Mouse (Mus musculus) heart, embryonic 13.5 days (tissue): ENCODE measurements around the gene F12. TPM values are rescaled to one million over a fixed set of nuclear protein-coding genes. Genes with fewer than 3 reads are reported as not detected.

Experiments
- microRNA-seq: library from miRNA; unstranded; fragments of <30 nt; microRNA quantifications from one replicate; pipeline ENCODE4, GENCODE M21; 2016
- polyA plus RNA-seq: library from polyadenylated mRNA; unstranded; fragments of >200 nt; fragmentation: Nextera tagmentation; extraction: Ambion mirVana; gene quantifications from 2 replicates; pipeline ENCODE4 v1.2.1, GENCODE M21; 2015

Gene F12
- polyA plus RNA-seq, 1 experiment from 2014 or later: 0.28 TPM

Small RNA genes within 50 kb of the gene (microRNA-seq; reads per million reads assigned to microRNA genes)
- gene Mir6943: 0.82 reads per million

Other genes with a start within 250 kb of the F12 start
- 41.4 and 43.4 TPM in 2 replicates for gene Nsd1, start 217.0 kb downstream of the F12 start, polyA plus RNA-seq
- 355 and 381 TPM in 2 replicates for gene Prelid1, start 106.3 kb downstream of the F12 start, polyA plus RNA-seq
- 54.3 and 62.8 TPM in 2 replicates for gene Rab24, start 104.8 kb downstream of the F12 start, polyA plus RNA-seq
- gene Mxd3, start 97.0 kb downstream of the F12 start, polyA plus RNA-seq: 21.1 and 22.1 TPM in 2 replicates
- 73.5 and 81.7 TPM in 2 replicates for gene Lman2, start 64.0 kb downstream of the F12 start, polyA plus RNA-seq
- 0.32 TPM in 2 replicates for gene Rgs14, start 57.1 kb downstream of the F12 start, polyA plus RNA-seq
- not detected in 2 replicates for gene Slc34a1, start 28.6 kb downstream of the F12 start, polyA plus RNA-seq
- not detected in 2 replicates for gene Pfn3, start 11.6 kb downstream of the F12 start, polyA plus RNA-seq
- gene Grk6, start 18.3 kb upstream of the F12 start, polyA plus RNA-seq: 16.7 and 17.7 TPM in 2 replicates
- not detected in 2 replicates for gene Prr7, start 37.5 kb upstream of the F12 start, polyA plus RNA-seq
- gene Dbn1, start 61.3 kb upstream of the F12 start, polyA plus RNA-seq: 83.8 and 84.9 TPM in 2 replicates
- 402 and 437 TPM in 2 replicates for gene Pdlim7, start 86.9 kb upstream of the F12 start, polyA plus RNA-seq
- 1.1 and 1.2 TPM in 2 replicates for gene Dok3, start 102.5 kb upstream of the F12 start, polyA plus RNA-seq
- 29.6 and 30.6 TPM in 2 replicates for gene Ddx41, start 109.9 kb upstream of the F12 start, polyA plus RNA-seq
- gene Fam193b, start 144.3 kb upstream of the F12 start, polyA plus RNA-seq: 19.9 and 23.7 TPM in 2 replicates
- gene Tmed9, start 146.9 kb upstream of the F12 start, polyA plus RNA-seq: 102 and 121 TPM in 2 replicates
- gene B4galt7, start 173.1 kb upstream of the F12 start, polyA plus RNA-seq: 20.6 and 21.2 TPM in 2 replicates
- gene Caml, start 196.2 kb upstream of the F12 start, polyA plus RNA-seq: 30.9 and 36.8 TPM in 2 replicates
- gene Ddx46, start 208.2 kb upstream of the F12 start, polyA plus RNA-seq: 18.7 and 18.8 TPM in 2 replicates